Comparison of ENCODE assay signal across 8 mouse cellular contexts in genomic region chrX:57919886-57920285, GRCm38 (mm10).
A peak's percentile ranks its signal among the peaks of the same experiment; 100 is the strongest.
DNase-seq lines count a peak whose midpoint lies in the region; ATAC-seq lines count a peak whose summit lies in the region.

No protein-coding gene starts in this region.

- peak overlapping the region; percentile 26 to 27; a peak in 3 of 4 replicates for H3K4me3 ChIP-seq in heart, embryonic 14.5 days (ENCODE audit: control insufficient read depth in 1 of 2, insufficient read depth in 1 of 2, low read depth in 1 of 2, low read length in 2 of 2)
- 0 out of 2 replicates have a peak overlapping the region, but pooled peaks have one; percentile 20 for H3K4me3 ChIP-seq in embryonic facial prominence, embryonic 12.5 days
- no peak overlapping the region for H3K4me3 ChIP-seq in hindbrain, embryonic 15.5 days
- H3K4me3 ChIP-seq in midbrain, embryonic 15.5 days: no peak overlapping the region

- no peaks in the 10 kb centered on the region for H3K36me3 ChIP-seq in heart, embryonic 14.5 days (ENCODE audit: control insufficient read depth, insufficient read depth, low read length)
- H3K36me3 ChIP-seq in embryonic facial prominence, embryonic 12.5 days: no peaks in the 10 kb centered on the region
- H3K36me3 ChIP-seq in hindbrain, embryonic 15.5 days: no peaks in the 10 kb centered on the region
- no peaks in the 10 kb centered on the region for H3K36me3 ChIP-seq in midbrain, embryonic 15.5 days (replicated peaks)

- H3K4me1 ChIP-seq in heart, embryonic 14.5 days (ENCODE audit: control insufficient read depth in 2 of 2, insufficient read depth in 2 of 2, low read length in 2 of 2): peaks cover 0 to 2% of the 10 kb centered on the region in 2 experiments; a peak in 1 of 4 replicates
- H3K4me1 ChIP-seq in embryonic facial prominence, embryonic 12.5 days: no peaks in the 10 kb centered on the region
- no peaks in the 10 kb centered on the region for H3K4me1 ChIP-seq in hindbrain, embryonic 15.5 days (replicated peaks)
- no peaks in the 10 kb centered on the region for H3K4me1 ChIP-seq in midbrain, embryonic 15.5 days

- no peak for ATAC-seq in heart, embryonic 14.5 days (ENCODE audit: insufficient number of reproducible peaks, insufficient read depth, low FRiP score, low read depth)
- ATAC-seq in embryonic facial prominence, embryonic 12.5 days (ENCODE audit: insufficient number of reproducible peaks, insufficient read depth, low FRiP score, low TSS enrichment): no peak
- no peak for ATAC-seq in hindbrain, embryonic 15.5 days (ENCODE audit: low FRiP score, low read depth)
- ATAC-seq in midbrain, embryonic 15.5 days (replicated peaks): no peak

- H3K27me3 ChIP-seq in heart, embryonic 14.5 days (ENCODE audit: control insufficient read depth, insufficient read depth, low read length): peaks cover 60% of the 10 kb centered on the region
- H3K27me3 ChIP-seq in embryonic facial prominence, embryonic 12.5 days: peaks cover 26% of the 10 kb centered on the region
- H3K27me3 ChIP-seq in hindbrain, embryonic 15.5 days: peaks cover 13% of the 10 kb centered on the region
- no peaks in the 10 kb centered on the region; the same call in 1 of the 2 replicates for H3K27me3 ChIP-seq in midbrain, embryonic 15.5 days (replicated peaks)

- no peaks in the 10 kb centered on the region for H3K9me3 ChIP-seq in heart, embryonic 14.5 days (ENCODE audit: control insufficient read depth, low read length)
- no peaks in the 10 kb centered on the region for H3K9me3 ChIP-seq in embryonic facial prominence, embryonic 12.5 days
- H3K9me3 ChIP-seq in hindbrain, embryonic 15.5 days: no peaks in the 10 kb centered on the region
- no peaks in the 10 kb centered on the region for H3K9me3 ChIP-seq in midbrain, embryonic 15.5 days

- 18% methylated on average over 17 of the region's 17 CpGs for WGBS in heart, embryonic 14.5 days
- 17% methylated on average over 13 of the region's 17 CpGs for WGBS in embryonic facial prominence, embryonic 12.5 days
- WGBS in hindbrain, embryonic 15.5 days: 23% methylated on average over 16 of the region's 17 CpGs
- 25% methylated on average over 17 of the region's 17 CpGs for WGBS in midbrain, embryonic 15.5 days

- H3K9ac ChIP-seq in heart, embryonic 14.5 days (ENCODE audit: low read length): no peak overlapping the region
- no peak overlapping the region for H3K9ac ChIP-seq in embryonic facial prominence, embryonic 12.5 days
- no peak overlapping the region for H3K9ac ChIP-seq in hindbrain, embryonic 15.5 days
- no peak overlapping the region for H3K9ac ChIP-seq in midbrain, embryonic 15.5 days

- peak overlapping the region; percentile 53 for H3K4me2 ChIP-seq in heart, embryonic 14.5 days (ENCODE audit: low read length)
- peak overlapping the region; percentile 7; the same call in 1 of the 2 replicates for H3K4me2 ChIP-seq in embryonic facial prominence, embryonic 12.5 days (replicated peaks)
- peak overlapping the region; percentile 38 for H3K4me2 ChIP-seq in hindbrain, embryonic 15.5 days
- peak overlapping the region; percentile 30 for H3K4me2 ChIP-seq in midbrain, embryonic 15.5 days

- intact Hi-C loops in left cerebral cortex, postnatal 25 days (cut with DNase I): loop anchor here (5.0 to 10.0 kb wide), 2 partner anchors 97 to 455 kb away; no protein-coding TSS in a partner anchor

- no peak for DNase-seq in heart, adult 9 months (ENCODE audit: low spot score in 2 of 2)
- no peak for DNase-seq in left cerebral cortex, postnatal 25 days (ENCODE audit: low spot score in 2 of 2)
- no peak for DNase-seq in layer of hippocampus, postnatal 25 days (ENCODE audit: extremely low spot score in 1 of 2, low spot score in 1 of 2)
- DNase-seq in right cerebral cortex, adult 2 months (ENCODE audit: low spot score in 2 of 2): no peak

- no peak overlapping the region for H3K27ac ChIP-seq in heart, embryonic 14.5 days (replicated peaks in 1 of 2; ENCODE audit: control insufficient read depth in 1 of 2, insufficient read depth in 1 of 2, low read depth in 2 of 2, low read length in 2 of 2)
- H3K27ac ChIP-seq in embryonic facial prominence, embryonic 12.5 days: no peak overlapping the region
- H3K27ac ChIP-seq in hindbrain, embryonic 15.5 days (replicated peaks): no peak overlapping the region
- no peak overlapping the region for H3K27ac ChIP-seq in midbrain, embryonic 15.5 days

Comparison
In these comparisons a context has a peak if more than half of its experiments do, and no peak if none do; other contexts are left out.
1. H3K4me3 ChIP-seq: peak in heart, embryonic 14.5 days (2 of 2) and embryonic facial prominence, embryonic 12.5 days (single experiment); none in hindbrain, embryonic 15.5 days (single experiment) and midbrain, embryonic 15.5 days (single experiment).
2. Peak in every context shown above with its lines, with median percentiles within 50 percentile points of each other: H3K4me2 ChIP-seq.